Mouse (Mus musculus): ENCODE results near the gene Med12l. TPM values are rescaled to one million over a fixed set of nuclear protein-coding genes. Genes with fewer than 3 reads are reported as not detected.

Med12l gene
- polyA plus RNA-seq, 1 experiment from 2014 or later = 3.3 TPM

GRCm38 (mm10) chr3:59077278-59077677 lies 71.7 kb downstream of the Med12l start:
- Histone ChIP-seq H3K36me3 (ENCODE audit: control insufficient read depth, insufficient read depth, low read length) (no peaks in the 10 kb centered on the region), H3K27me3 (ENCODE audit: control insufficient read depth, insufficient read depth, low read length) (no peaks in the 10 kb centered on the region), H3K4me3 (ENCODE audit: low read depth, low read length) (no peak overlapping the region), H3K27ac (ENCODE audit: low read depth, low read length) (no peak overlapping the region), H3K4me2 (no peak overlapping the region), H3K9me3 (ENCODE audit: control insufficient read depth, low read length) (no peaks in the 10 kb centered on the region), H3K4me1 (ENCODE audit: control insufficient read depth, insufficient read depth, low read length) (no peaks in the 10 kb centered on the region), H3K9ac (ENCODE audit: low read length) (no peak overlapping the region)
- ATAC-seq (ENCODE audit: low FRiP score) (no peak), DNase-seq (ENCODE audit: low spot score, missing footprints) (no peak)
- WGBS = 66% methylated on average over 4 of the region's 4 CpGs

GRCm38 (mm10) chr3:59078585-59078984 lies 73.0 kb downstream of the Med12l start:
- WGBS = 86% methylated on average over 11 of the region's 11 CpGs
- no peak for DNase-seq (ENCODE audit: low spot score, missing footprints)
- Histone ChIP-seq H3K27me3 (ENCODE audit: control insufficient read depth, insufficient read depth, low read length) (no peaks in the 10 kb centered on the region), H3K4me2 (no peak overlapping the region), H3K4me3 (ENCODE audit: low read depth, low read length) (no peak overlapping the region), H3K36me3 (ENCODE audit: control insufficient read depth, insufficient read depth, low read length) (no peaks in the 10 kb centered on the region), H3K4me1 (ENCODE audit: control insufficient read depth, insufficient read depth, low read length) (no peaks in the 10 kb centered on the region), H3K9ac (ENCODE audit: low read length) (no peak overlapping the region), H3K9me3 (ENCODE audit: control insufficient read depth, low read length) (no peaks in the 10 kb centered on the region), H3K27ac (ENCODE audit: low read depth, low read length) (no peak overlapping the region)
- no peak for ATAC-seq (ENCODE audit: low FRiP score)

- DNase-seq (ENCODE audit: low spot score, missing footprints) (peak; percentile 89), ATAC-seq (ENCODE audit: low FRiP score) (peak; percentile 75)
- H3K36me3 ChIP-seq (ENCODE audit: control insufficient read depth, insufficient read depth, low read length) = no peaks in the 10 kb centered on the region
- H3K4me1 ChIP-seq (ENCODE audit: control insufficient read depth, insufficient read depth, low read length) = no peaks in the 10 kb centered on the region
- H3K27ac ChIP-seq (ENCODE audit: low read depth, low read length) = no peak overlapping the region
- H3K4me3 ChIP-seq (ENCODE audit: low read depth, low read length) = no peak overlapping the region
- H3K9me3 ChIP-seq (ENCODE audit: control insufficient read depth, low read length) = no peaks in the 10 kb centered on the region
- no peak overlapping the region for H3K9ac ChIP-seq (ENCODE audit: low read length)
- 44% methylated on average over 4 of the region's 4 CpGs for WGBS
- H3K27me3 ChIP-seq (ENCODE audit: control insufficient read depth, insufficient read depth, low read length) = no peaks in the 10 kb centered on the region
- H3K4me2 ChIP-seq = no peak overlapping the region
These were observed 73.7 kb downstream of the Med12l start for GRCm38 (mm10) chr3:59079327-59079726.

GRCm38 (mm10) chr3:59080293-59080916 lies 74.8 kb downstream of the Med12l start:
- H3K4me2 ChIP-seq = no peak overlapping the region
- H3K4me3 ChIP-seq (ENCODE audit: low read depth, low read length) = no peak overlapping the region
- no peaks in the 10 kb centered on the region for H3K27me3 ChIP-seq (ENCODE audit: control insufficient read depth, insufficient read depth, low read length)
- no peak overlapping the region for H3K27ac ChIP-seq (ENCODE audit: low read depth, low read length)
- DNase-seq (ENCODE audit: low spot score, missing footprints) = no peak
- no peak overlapping the region for H3K9ac ChIP-seq (ENCODE audit: low read length)
- H3K36me3 ChIP-seq (ENCODE audit: control insufficient read depth, insufficient read depth, low read length) = no peaks in the 10 kb centered on the region
- 22% methylated on average over 6 of the region's 6 CpGs for WGBS
- no peaks in the 10 kb centered on the region for H3K4me1 ChIP-seq (ENCODE audit: control insufficient read depth, insufficient read depth, low read length)
- ATAC-seq (ENCODE audit: low FRiP score) = 0 out of 2 replicates have a peak, but pooled peaks have one; percentile 26
- H3K9me3 ChIP-seq (ENCODE audit: control insufficient read depth, low read length) = no peaks in the 10 kb centered on the region

GRCm38 (mm10) chr3:59080919-59081318 lies 75.3 kb downstream of the Med12l start:
- no peak overlapping the region for H3K27ac ChIP-seq (ENCODE audit: low read depth, low read length)
- no peaks in the 10 kb centered on the region for H3K36me3 ChIP-seq (ENCODE audit: control insufficient read depth, insufficient read depth, low read length)
- no peaks in the 10 kb centered on the region for H3K27me3 ChIP-seq (ENCODE audit: control insufficient read depth, insufficient read depth, low read length)
- H3K9ac ChIP-seq (ENCODE audit: low read length) = no peak overlapping the region
- DNase-seq (ENCODE audit: low spot score, missing footprints) = no peak
- no peak for ATAC-seq (ENCODE audit: low FRiP score)
- no peak overlapping the region for H3K4me2 ChIP-seq
- H3K4me1 ChIP-seq (ENCODE audit: control insufficient read depth, insufficient read depth, low read length) = no peaks in the 10 kb centered on the region
- 26% methylated on average over 7 of the region's 7 CpGs for WGBS
- no peaks in the 10 kb centered on the region for H3K9me3 ChIP-seq (ENCODE audit: control insufficient read depth, low read length)
- H3K4me3 ChIP-seq (ENCODE audit: low read depth, low read length) = no peak overlapping the region

- no peaks in the 10 kb centered on the region for H3K27me3 ChIP-seq (ENCODE audit: control insufficient read depth, insufficient read depth, low read length)
- ATAC-seq (ENCODE audit: low FRiP score) (no peak), DNase-seq (ENCODE audit: low spot score, missing footprints) (no peak)
- no peak overlapping the region for H3K9ac ChIP-seq (ENCODE audit: low read length)
- no peaks in the 10 kb centered on the region for H3K4me1 ChIP-seq (ENCODE audit: control insufficient read depth, insufficient read depth, low read length)
- no peaks in the 10 kb centered on the region for H3K36me3 ChIP-seq (ENCODE audit: control insufficient read depth, insufficient read depth, low read length)
- no peak overlapping the region for H3K4me2 ChIP-seq
- 83% methylated on average over 11 of the region's 11 CpGs for WGBS
- H3K4me3 ChIP-seq (ENCODE audit: low read depth, low read length) = no peak overlapping the region
- no peak overlapping the region for H3K27ac ChIP-seq (ENCODE audit: low read depth, low read length)
- no peaks in the 10 kb centered on the region for H3K9me3 ChIP-seq (ENCODE audit: control insufficient read depth, low read length)
These were observed 87.1 kb downstream of the Med12l start for GRCm38 (mm10) chr3:59092702-59093101.

- no peak for DNase-seq (ENCODE audit: low spot score, missing footprints)
- no peak for ATAC-seq (ENCODE audit: low FRiP score)
- H3K4me2 ChIP-seq = no peak overlapping the region
- no peaks in the 10 kb centered on the region for H3K27me3 ChIP-seq (ENCODE audit: control insufficient read depth, insufficient read depth, low read length)
- H3K9me3 ChIP-seq (ENCODE audit: control insufficient read depth, low read length) = no peaks in the 10 kb centered on the region
- H3K4me3 ChIP-seq (ENCODE audit: low read depth, low read length) = no peak overlapping the region
- no peak overlapping the region for H3K27ac ChIP-seq (ENCODE audit: low read depth, low read length)
- 71% methylated on average over 6 of the region's 6 CpGs for WGBS
- no peak overlapping the region for H3K9ac ChIP-seq (ENCODE audit: low read length)
- H3K36me3 ChIP-seq (ENCODE audit: control insufficient read depth, insufficient read depth, low read length) = no peaks in the 10 kb centered on the region
- no peaks in the 10 kb centered on the region for H3K4me1 ChIP-seq (ENCODE audit: control insufficient read depth, insufficient read depth, low read length)
These were observed 91.8 kb downstream of the Med12l start for GRCm38 (mm10) chr3:59097421-59097820.

GRCm38 (mm10) chr3:59098540-59098939 lies 92.9 kb downstream of the Med12l start:
- H3K9ac ChIP-seq (ENCODE audit: low read length) = no peak overlapping the region
- no peak for ATAC-seq (ENCODE audit: low FRiP score)
- no peaks in the 10 kb centered on the region for H3K9me3 ChIP-seq (ENCODE audit: control insufficient read depth, low read length)
- no peaks in the 10 kb centered on the region for H3K27me3 ChIP-seq (ENCODE audit: control insufficient read depth, insufficient read depth, low read length)
- no peaks in the 10 kb centered on the region for H3K4me1 ChIP-seq (ENCODE audit: control insufficient read depth, insufficient read depth, low read length)
- 93% methylated on average over 10 of the region's 10 CpGs for WGBS
- no peak overlapping the region for H3K4me2 ChIP-seq
- no peak overlapping the region for H3K4me3 ChIP-seq (ENCODE audit: low read depth, low read length)
- H3K27ac ChIP-seq (ENCODE audit: low read depth, low read length) = no peak overlapping the region
- no peaks in the 10 kb centered on the region for H3K36me3 ChIP-seq (ENCODE audit: control insufficient read depth, insufficient read depth, low read length)
- DNase-seq (ENCODE audit: low spot score, missing footprints) = no peak

GRCm38 (mm10) chr3:59101218-59101986 lies 95.8 kb downstream of the Med12l start, which contains the start of gene Gpr171:
Gpr171 (minus strand) TSS chr3:59101821.
- DNase-seq (ENCODE audit: low spot score, missing footprints) (no peak), ATAC-seq (ENCODE audit: low FRiP score) (no peak)
- 86% methylated on average over 6 of the region's 6 CpGs for whole genome bisulfite sequencing
- no peak within 1 kb of the TSS for H3K4me2 ChIP-seq
- H3K9ac ChIP-seq (ENCODE audit: low read length) = no peak within 1 kb of the TSS
- H3K4me3 ChIP-seq (ENCODE audit: low read depth, low read length) = no peak within 1 kb of the TSS
- H3K36me3 ChIP-seq (ENCODE audit: control insufficient read depth, insufficient read depth, low read length) = no peaks in the 10 kb centered on the region
- H3K4me1 ChIP-seq (ENCODE audit: control insufficient read depth, insufficient read depth, low read length) = no peaks in the 10 kb centered on the region
- no peaks in the 10 kb centered on the region for H3K9me3 ChIP-seq (ENCODE audit: control insufficient read depth, low read length)
- no peak within 1 kb of the TSS for H3K27ac ChIP-seq (ENCODE audit: low read depth, low read length)
- H3K27me3 ChIP-seq (ENCODE audit: control insufficient read depth, insufficient read depth, low read length) = no peaks in the 10 kb centered on the region

All from midbrain, embryonic 11.5 days (tissue).